Mouse (Mus musculus): ENCODE data around the gene Cacna1e. TPM values are rescaled to one million over a fixed set of nuclear protein-coding genes. Genes with fewer than 3 reads are reported as not detected.

Cacna1e gene
- polyA plus RNA-seq, 1 experiment from 2014 or later, result 0.02 TPM

DNA sequence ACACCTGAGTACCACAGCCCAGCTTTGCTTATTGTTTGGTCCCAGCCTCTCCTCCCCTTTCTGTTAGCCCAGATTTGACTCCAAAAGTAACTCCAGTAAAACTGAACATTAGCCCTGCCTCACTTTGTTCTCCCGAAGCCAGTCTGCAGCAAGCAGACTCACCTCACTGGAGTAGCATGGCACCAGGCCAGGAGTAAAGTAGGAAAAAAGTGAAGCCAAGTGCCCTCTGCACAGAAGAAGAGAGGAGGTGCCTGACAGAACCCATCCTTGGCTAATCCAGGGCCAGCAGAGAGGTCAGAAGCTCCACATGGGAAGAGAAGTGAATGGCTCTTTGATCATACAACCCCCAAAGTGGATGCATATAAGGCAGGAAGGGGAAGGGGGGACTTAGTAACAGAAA, 100.8 kb downstream of the Cacna1e start:
- 43% methylated on average over 1 of the region's 1 CpGs for WGBS (ENCODE audit: insufficient replicate concordance)
- no peak for ATAC-seq (ENCODE audit: insufficient read depth)
- no peak overlapping the region for H3K9ac ChIP-seq
- H3K9me3 ChIP-seq (replicated peaks), result no peaks in the 10 kb centered on the region
- no peak overlapping the region for H3K27ac ChIP-seq (replicated peaks)
- H3K36me3 ChIP-seq (replicated peaks), result no peaks in the 10 kb centered on the region
- H3K4me1 ChIP-seq (replicated peaks), result peaks cover 2% of the 10 kb centered on the region; the same call in 1 of the 2 replicates
- H3K4me3 ChIP-seq (replicated peaks), result no peak overlapping the region
- peaks cover 21% of the 10 kb centered on the region for H3K27me3 ChIP-seq
- H3K4me2 ChIP-seq, result no peak overlapping the region

GRCm38 (mm10) chr1:154779908-154780514, 104.3 kb downstream of the Cacna1e start:
- H3K4me3 ChIP-seq (replicated peaks), result no peak overlapping the region
- no peak overlapping the region for H3K27ac ChIP-seq (replicated peaks)
- H3K27me3 ChIP-seq, result peaks cover 12% of the 10 kb centered on the region
- no peaks in the 10 kb centered on the region for H3K4me1 ChIP-seq (replicated peaks)
- no peaks in the 10 kb centered on the region for H3K36me3 ChIP-seq (replicated peaks)
- no peak overlapping the region for H3K9ac ChIP-seq
- no peak for ATAC-seq (ENCODE audit: insufficient read depth)
- H3K4me2 ChIP-seq, result no peak overlapping the region
- no peaks in the 10 kb centered on the region for H3K9me3 ChIP-seq (replicated peaks)
- WGBS (ENCODE audit: insufficient replicate concordance), result 59% methylated on average over 11 of the region's 11 CpGs

DNA sequence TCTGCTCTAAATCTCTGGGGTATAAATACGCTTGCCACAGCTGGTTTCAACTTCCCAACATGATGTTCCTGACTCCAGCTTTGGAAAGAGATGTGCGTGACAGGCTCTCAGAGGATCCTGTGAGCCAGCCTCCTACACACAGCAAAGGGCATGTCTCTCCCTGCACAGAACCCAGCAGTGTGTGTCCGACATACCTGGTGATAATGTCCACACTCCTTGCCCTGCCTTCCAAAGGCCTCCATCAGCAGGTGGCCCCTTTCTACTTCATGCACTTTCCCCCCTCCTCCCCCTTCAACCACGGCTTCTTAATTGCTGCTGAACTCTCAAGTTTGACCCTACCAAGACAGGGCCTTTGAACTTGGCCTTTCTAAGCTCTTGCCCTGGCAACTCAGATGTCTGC, 108.0 kb downstream of the Cacna1e start:
- Histone ChIP-seq H3K27me3 (no peaks in the 10 kb centered on the region), H3K9me3 (replicated peaks) (no peaks in the 10 kb centered on the region), H3K27ac (replicated peaks) (no peak overlapping the region), H3K4me3 (replicated peaks) (no peak overlapping the region), H3K4me1 (replicated peaks) (no peaks in the 10 kb centered on the region), H3K4me2 (no peak overlapping the region), H3K9ac (no peak overlapping the region), H3K36me3 (replicated peaks) (no peaks in the 10 kb centered on the region)
- no peak for ATAC-seq (ENCODE audit: insufficient read depth)
- 56% methylated on average over 4 of the region's 4 CpGs for WGBS (ENCODE audit: insufficient replicate concordance)

GRCm38 (mm10) chr1:154774468-154774867, 109.8 kb downstream of the Cacna1e start:
- no peaks in the 10 kb centered on the region for H3K9me3 ChIP-seq (replicated peaks)
- 67% methylated on average over 3 of the region's 3 CpGs for WGBS (ENCODE audit: insufficient replicate concordance)
- no peak overlapping the region for H3K4me2 ChIP-seq
- no peak overlapping the region for H3K4me3 ChIP-seq (replicated peaks)
- no peak overlapping the region for H3K27ac ChIP-seq (replicated peaks)
- H3K36me3 ChIP-seq (replicated peaks), result no peaks in the 10 kb centered on the region
- H3K27me3 ChIP-seq, result no peaks in the 10 kb centered on the region
- H3K4me1 ChIP-seq (replicated peaks), result no peaks in the 10 kb centered on the region
- no peak overlapping the region for H3K9ac ChIP-seq
- ATAC-seq (ENCODE audit: insufficient read depth), result no peak

GRCm38 (mm10) chr1:154771111-154771510, 113.2 kb downstream of the Cacna1e start:
- H3K27ac ChIP-seq (replicated peaks), result no peak overlapping the region
- no peak overlapping the region for H3K9ac ChIP-seq
- no peaks in the 10 kb centered on the region for H3K27me3 ChIP-seq
- no peaks in the 10 kb centered on the region for H3K9me3 ChIP-seq (replicated peaks)
- no peak overlapping the region for H3K4me2 ChIP-seq
- no peaks in the 10 kb centered on the region for H3K4me1 ChIP-seq (replicated peaks)
- no peaks in the 10 kb centered on the region for H3K36me3 ChIP-seq (replicated peaks)
- H3K4me3 ChIP-seq (replicated peaks), result no peak overlapping the region
- ATAC-seq (ENCODE audit: insufficient read depth), result no peak

DNA sequence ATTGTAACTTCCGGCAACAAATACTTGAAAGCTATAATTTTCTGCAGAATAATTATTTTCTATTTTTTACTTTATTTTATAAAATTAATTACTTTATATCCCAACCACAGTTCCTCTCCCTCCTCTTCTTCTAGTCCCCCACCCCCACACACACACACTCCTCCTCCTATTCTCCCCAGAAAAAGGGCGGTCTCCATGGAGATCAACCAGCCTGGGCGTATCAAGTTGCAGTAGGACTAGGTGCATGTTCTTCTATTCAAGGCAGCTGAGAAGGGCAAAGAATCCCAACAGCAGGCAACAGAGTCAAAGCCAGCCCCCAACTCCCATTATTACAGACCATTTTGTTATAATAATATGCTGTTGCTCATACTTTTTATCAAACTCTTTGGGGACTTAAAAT, 113.8 kb downstream of the Cacna1e start:
- 64% methylated on average over 3 of the region's 3 CpGs for WGBS (ENCODE audit: insufficient replicate concordance)

DNA sequence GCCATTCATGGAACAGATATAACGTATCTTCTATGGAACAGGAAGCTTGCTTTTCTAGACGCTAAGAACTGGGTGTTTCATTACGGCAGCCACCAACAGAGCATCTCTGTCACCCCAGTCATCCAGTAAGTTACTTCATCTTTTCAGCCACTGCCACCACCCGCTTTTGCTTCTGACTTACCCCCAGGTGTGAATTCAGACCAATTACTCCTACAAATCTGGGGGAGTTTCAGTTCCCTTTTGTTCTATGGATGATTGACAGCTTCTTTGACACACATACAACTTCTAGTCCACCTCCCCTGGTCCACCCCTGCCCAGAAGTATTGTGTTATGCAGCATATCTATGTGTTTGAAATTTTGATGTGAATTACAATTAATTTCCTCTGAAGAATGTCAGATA, 121.2 kb downstream of the Cacna1e start:
- 49% methylated on average over 4 of the region's 4 CpGs for WGBS (ENCODE audit: insufficient replicate concordance)

More for the DNA sequence above, 113.8 kb downstream of the Cacna1e start:
- Histone ChIP-seq H3K4me2 (no peak overlapping the region), H3K9ac (no peak overlapping the region), H3K4me3 (replicated peaks) (no peak overlapping the region), H3K27ac (replicated peaks) (no peak overlapping the region), H3K9me3 (replicated peaks) (no peaks in the 10 kb centered on the region), H3K4me1 (replicated peaks) (no peaks in the 10 kb centered on the region), H3K27me3 (no peaks in the 10 kb centered on the region), H3K36me3 (replicated peaks) (no peaks in the 10 kb centered on the region)
- no peak for ATAC-seq (ENCODE audit: insufficient read depth)

DNA sequence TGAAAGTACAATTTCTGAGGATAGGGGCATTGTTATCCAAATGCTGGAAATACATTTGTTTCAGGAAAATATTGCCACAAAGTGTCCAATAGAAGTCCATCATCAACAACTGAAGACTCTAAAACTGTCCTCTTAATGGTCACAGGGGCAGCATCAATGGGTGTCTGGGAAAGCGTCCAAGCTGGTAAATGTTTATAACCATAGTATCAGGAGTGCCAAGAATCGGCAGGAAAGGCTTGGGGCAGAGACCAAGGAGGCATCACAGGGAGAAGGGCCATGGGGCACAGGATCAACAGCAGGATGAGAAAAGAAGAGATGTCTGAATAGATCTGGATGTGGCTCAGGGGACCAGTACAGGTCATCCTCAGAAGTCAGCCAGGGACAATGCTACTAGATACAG, 132.2 kb downstream of the Cacna1e start:
- 37% methylated on average over 2 of the region's 2 CpGs for WGBS (ENCODE audit: insufficient replicate concordance)
- Histone ChIP-seq H3K9ac (no peak overlapping the region), H3K4me1 (replicated peaks) (no peaks in the 10 kb centered on the region), H3K36me3 (replicated peaks) (no peaks in the 10 kb centered on the region), H3K4me2 (no peak overlapping the region), H3K27ac (replicated peaks) (no peak overlapping the region), H3K4me3 (replicated peaks) (no peak overlapping the region), H3K27me3 (no peaks in the 10 kb centered on the region), H3K9me3 (replicated peaks) (no peaks in the 10 kb centered on the region)
- no peak for ATAC-seq (ENCODE audit: insufficient read depth)

More for the DNA sequence above, 121.2 kb downstream of the Cacna1e start:
- Histone ChIP-seq H3K4me3 (replicated peaks) (no peak overlapping the region), H3K36me3 (replicated peaks) (no peaks in the 10 kb centered on the region), H3K4me2 (no peak overlapping the region), H3K27me3 (no peaks in the 10 kb centered on the region), H3K9ac (no peak overlapping the region), H3K27ac (replicated peaks) (no peak overlapping the region), H3K4me1 (replicated peaks) (no peaks in the 10 kb centered on the region), H3K9me3 (replicated peaks) (no peaks in the 10 kb centered on the region)
- no peak for ATAC-seq (ENCODE audit: insufficient read depth)

- Histone ChIP-seq H3K4me1 (replicated peaks) (no peaks in the 10 kb centered on the region), H3K27ac (replicated peaks) (no peak overlapping the region), H3K9ac (no peak overlapping the region), H3K27me3 (no peaks in the 10 kb centered on the region), H3K4me3 (replicated peaks) (no peak overlapping the region), H3K36me3 (replicated peaks) (no peaks in the 10 kb centered on the region), H3K9me3 (replicated peaks) (no peaks in the 10 kb centered on the region), H3K4me2 (no peak overlapping the region)
- whole genome bisulfite sequencing (ENCODE audit: insufficient replicate concordance), result 56% methylated on average over 3 of the region's 3 CpGs
- ATAC-seq (ENCODE audit: insufficient read depth), result no peak
Observed at GRCm38 (mm10) chr1:154748531-154748930, 135.8 kb downstream of the Cacna1e start.

GRCm38 (mm10) chr1:154745241-154745640, 139.1 kb downstream of the Cacna1e start:
- no peak for ATAC-seq (ENCODE audit: insufficient read depth)
- H3K36me3 ChIP-seq (replicated peaks), result no peaks in the 10 kb centered on the region
- H3K9me3 ChIP-seq (replicated peaks), result no peaks in the 10 kb centered on the region
- WGBS (ENCODE audit: insufficient replicate concordance), result 73% methylated on average over 6 of the region's 6 CpGs
- no peak overlapping the region for H3K27ac ChIP-seq (replicated peaks)
- no peak overlapping the region for H3K9ac ChIP-seq
- no peaks in the 10 kb centered on the region for H3K27me3 ChIP-seq
- no peak overlapping the region for H3K4me3 ChIP-seq (replicated peaks)
- no peaks in the 10 kb centered on the region for H3K4me1 ChIP-seq (replicated peaks)
- H3K4me2 ChIP-seq, result no peak overlapping the region

DNA sequence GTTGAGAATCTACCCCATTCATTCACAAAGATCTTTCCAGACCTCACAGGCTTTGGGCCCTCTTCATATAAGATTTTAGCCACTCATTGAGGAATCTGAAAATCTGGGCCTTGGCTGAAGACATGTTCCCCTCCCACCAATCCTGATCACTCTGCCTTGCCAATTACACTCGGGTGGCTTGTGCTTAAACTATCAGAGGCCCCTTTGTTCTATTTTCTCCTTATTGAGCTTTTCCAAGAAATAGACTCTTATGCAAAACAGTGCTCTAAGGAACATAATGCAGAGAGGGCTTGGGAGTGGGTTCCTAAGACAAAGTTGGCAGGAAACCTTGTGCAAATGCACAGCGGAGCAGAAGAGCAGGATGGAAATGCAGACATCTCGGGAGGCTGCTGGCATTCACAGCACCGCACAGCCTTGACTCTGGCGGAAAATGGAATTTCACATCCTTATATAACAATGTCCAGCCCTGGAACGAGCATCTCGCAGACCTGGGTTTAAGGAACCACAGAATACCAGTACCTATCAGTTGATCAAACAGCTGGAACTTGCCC, 153.8 kb downstream of the Cacna1e start:
- 51% methylated on average over 7 of the region's 7 CpGs for WGBS (ENCODE audit: insufficient replicate concordance)
- Histone ChIP-seq H3K9ac (no peak overlapping the region), H3K4me1 (replicated peaks) (no peaks in the 10 kb centered on the region), H3K27ac (replicated peaks) (no peak overlapping the region), H3K27me3 (peaks cover 39% of the 10 kb centered on the region), H3K36me3 (replicated peaks) (no peaks in the 10 kb centered on the region), H3K4me3 (replicated peaks) (no peak overlapping the region), H3K4me2 (no peak overlapping the region), H3K9me3 (replicated peaks) (no peaks in the 10 kb centered on the region)
- ATAC-seq (ENCODE audit: insufficient read depth), result no peak
